Mouse (Mus musculus) megakaryocyte-erythroid progenitor cell, adult 5-6 weeks (primary cell): ENCODE measurements around the gene Bola1. TPM values are rescaled to one million over a fixed set of nuclear protein-coding genes. Genes with fewer than 3 reads are reported as not detected.
"Not testable (repeated sequence)": the region's sequence is repeated elsewhere in the genome, so short reads cannot be mapped to it uniquely, and the experiment has no call there.

Experiments
- ATAC-seq: replicated peaks from 2 replicates; pipeline ENCODE4 v1.8.0; 2016; ENCODE audit warnings: mild to moderate bottlenecking, inconsistent platforms; ENCODE audit not compliant: severe bottlenecking, poor library complexity, low FRiP score, low TSS enrichment
- total RNA-seq, 2 experiments: library from RNA; stranded (forward) in 1 of 2; stranded (reverse) in 1 of 2; fragments of 200-1000, 215-1000 nt in 1 of 2; fragments of >200 nt in 1 of 2; fragmentation: Nextera tagmentation in 1 of 2; gene quantifications; 2 replicates each; pipeline ENCODE4 v1.2.3; 2014 to 2017

The Bola1 gene
- total RNA-seq, 2 experiments from 2014 or later, result 39.3 to 55.4 TPM

DNA sequence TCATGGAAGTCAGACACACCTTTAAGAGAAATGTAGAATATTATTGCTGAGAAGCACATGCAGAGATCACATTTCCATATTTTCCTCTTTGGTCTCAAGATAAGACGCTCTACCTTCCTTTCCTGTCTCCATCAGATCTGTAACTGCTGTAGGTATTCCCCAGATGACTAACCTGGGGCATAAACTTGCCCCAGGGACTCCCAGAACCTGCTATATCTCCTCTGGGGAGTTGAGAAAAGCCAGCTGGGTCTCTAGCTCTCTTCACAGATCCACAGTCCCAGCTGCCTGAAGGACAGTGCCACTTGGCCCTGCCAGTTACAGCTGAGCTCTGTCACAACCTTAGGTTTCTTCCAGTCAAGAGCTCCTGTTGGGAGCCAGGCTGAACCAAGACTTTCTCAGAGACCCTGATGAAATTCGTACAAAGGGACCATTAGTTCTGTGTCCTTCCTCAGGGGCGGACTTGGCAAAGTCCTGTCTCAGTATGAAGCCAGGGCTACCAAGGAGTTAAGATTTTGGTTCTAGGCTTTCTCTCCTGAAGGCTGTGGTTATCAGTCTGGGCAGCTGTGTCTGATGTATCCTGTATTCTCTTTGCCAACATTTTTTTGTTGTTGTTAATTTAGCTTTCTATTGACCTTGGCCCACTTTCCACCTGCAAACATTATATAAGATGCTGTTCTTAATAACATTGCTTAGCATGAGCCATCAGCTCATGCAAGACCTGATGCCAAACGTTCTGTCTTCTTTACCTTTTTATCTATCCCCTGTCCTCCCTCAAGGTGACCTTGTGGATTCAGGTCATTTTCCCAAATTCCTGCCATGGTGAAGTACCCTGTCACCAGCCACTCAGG lies 11.6 kb upstream of the Bola1 start:
- ATAC-seq, result peak; percentile 50

- ATAC-seq, result no peak
These were observed 10.9 kb upstream of the Bola1 start for GRCm38 (mm10) chr3:96230404-96230803.

DNA sequence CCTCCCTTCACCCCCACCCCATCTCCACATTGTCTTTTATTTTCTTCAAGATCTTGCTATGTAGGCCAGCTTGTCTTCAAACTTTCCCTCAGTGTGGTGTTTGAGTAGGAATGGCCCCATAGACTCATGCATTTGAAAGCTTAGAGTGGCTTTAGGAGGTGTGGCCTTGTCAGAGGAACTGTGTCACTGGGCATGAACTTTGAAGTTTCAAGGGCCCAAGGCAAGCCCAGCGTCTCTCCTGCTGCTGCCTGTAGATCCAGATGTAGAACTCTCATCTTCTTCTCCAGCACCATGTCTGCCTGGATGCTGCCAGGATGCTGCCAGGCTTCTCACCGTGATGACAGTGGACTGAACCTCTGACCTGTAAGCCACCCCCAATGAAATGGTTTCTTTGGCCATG lies 9.3 kb upstream of the Bola1 start:
- ATAC-seq, result no peak

DNA sequence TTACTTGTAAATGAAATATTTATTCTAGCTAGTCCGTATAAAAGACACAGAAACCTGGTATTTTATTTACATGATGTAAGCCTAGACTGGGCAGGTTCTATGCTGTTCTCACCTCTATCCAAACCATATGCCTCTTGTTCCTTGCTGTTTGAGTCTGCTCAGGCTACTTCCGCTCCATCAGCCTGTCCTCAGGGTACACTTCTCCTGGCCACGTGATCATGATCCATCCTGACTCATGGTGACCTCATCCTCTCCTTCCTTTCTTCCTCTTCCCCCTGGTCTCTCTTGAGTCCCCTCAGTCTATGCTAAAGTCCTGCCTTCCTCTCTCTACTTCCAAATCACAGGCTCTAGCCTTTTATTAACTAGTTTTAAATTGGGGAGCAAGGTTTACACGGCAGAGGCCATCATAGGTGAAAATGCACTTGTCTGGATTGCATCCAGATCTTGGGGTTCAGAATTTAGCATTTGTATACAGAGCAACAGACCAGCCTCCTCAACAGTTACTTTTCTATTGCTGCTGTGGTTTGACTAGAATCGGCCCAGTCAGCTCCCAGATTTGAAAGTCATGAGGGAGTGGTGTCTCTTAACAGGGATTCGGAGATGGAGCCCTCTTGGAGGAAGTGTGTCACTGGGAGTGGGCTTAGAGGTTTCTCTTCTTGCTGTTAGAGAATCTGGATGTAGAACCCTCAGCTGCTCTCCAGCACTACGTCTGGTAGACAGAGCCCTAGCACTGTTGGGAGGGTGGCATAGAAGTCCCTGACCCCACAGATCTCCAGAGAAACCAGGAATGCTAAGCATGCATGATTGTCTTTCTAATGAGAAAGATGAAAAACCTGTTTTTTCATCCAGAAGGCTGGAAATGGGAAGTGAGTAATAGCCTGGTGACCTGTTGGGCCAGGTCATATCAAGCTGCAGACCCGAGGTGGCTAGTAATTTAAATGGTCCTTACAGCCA lies 7.5 kb upstream of the Bola1 start:
- no peak for ATAC-seq

- no peak for ATAC-seq
These were observed 5.9 kb upstream of the Bola1 start for GRCm38 (mm10) chr3:96225421-96225820.

DNA sequence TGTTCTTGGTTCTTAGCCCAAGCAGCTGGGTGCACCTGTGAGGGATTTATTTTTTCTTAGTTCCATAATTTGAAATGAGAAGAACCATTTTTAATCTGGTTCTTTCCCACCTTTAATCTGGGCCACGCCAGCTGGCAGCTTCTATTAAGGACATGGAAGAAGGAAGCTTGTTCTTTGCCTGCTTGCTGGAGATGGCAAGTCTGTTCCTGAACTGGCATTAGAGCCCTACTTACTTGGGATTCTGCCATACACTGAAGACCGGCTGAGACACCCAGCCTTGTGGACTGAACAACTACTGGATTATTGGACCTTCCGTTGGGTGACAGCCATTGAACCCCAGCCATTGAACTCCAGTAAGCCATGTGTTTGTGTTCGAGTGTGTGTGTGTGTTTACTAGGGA lies 3.3 kb upstream of the Bola1 start:
- no peak for ATAC-seq

DNA sequence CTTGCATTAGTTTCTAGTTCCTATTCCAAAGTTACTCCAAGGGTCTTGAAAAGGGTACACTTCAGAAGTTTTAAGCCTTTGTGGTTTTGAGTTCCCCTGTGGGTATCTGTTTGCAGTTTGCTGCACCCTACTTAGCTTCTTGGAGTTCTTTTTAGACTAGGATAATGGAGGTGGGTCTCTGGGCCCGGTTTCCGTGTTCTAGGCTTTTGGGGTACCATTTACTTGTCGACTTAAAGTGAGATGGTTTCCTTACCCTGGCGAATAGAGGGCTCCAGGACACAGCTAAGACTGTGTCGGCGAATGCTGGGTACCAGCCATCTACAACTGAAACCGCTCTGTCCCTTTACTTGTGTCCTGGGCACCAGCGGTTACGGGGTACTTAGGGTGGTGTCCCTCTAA lies 2.1 kb upstream of the Bola1 start:
- ATAC-seq, result no peak

GRCm38 (mm10) chr3:96220765-96221639 lies 1.5 kb upstream of the Bola1 start, which contains the start of the genes Hist2h2ac and Hist2h2be:
Gene Hist2h2ac (minus strand): TSS chr3:96220880.
Gene Hist2h2be (plus strand): TSS chr3:96221119.
- peak; percentile 86 for ATAC-seq

DNA sequence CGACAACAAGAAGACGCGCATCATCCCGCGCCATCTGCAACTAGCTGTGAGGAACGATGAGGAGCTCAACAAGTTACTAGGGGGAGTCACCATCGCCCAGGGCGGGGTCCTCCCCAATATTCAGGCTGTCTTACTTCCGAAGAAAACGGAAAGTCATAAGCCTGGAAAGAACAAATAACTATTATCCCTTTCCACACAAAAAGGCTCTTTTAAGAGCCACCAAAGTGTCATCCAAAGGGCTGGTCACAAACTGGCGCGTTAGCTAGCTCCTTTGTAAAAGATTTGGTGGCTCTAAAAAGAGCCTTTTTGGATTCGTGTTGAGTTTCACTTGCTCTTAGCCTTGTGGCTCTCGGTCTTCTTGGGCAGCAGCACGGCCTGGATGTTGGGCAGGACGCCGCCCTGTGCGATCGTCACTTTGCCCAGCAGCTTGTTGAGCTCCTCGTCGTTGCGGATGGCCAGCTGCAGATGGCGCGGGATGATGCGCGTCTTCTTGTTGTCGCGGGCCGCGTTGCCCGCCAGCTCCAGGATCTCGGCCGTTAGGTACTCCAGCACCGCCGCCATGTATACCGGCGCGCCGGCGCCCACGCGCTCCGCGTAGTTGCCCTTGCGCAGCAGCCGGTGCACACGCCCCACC lies 739 bp upstream of the Bola1 start:
- ATAC-seq, result peak; percentile 31; the same call in 1 of the 2 replicates

GRCm38 (mm10) chr3:96219191-96219641 lies 293 bp downstream of the Bola1 start:
- ATAC-seq, result 0 out of 2 replicates have a peak, but pooled peaks have one; percentile 27

DNA sequence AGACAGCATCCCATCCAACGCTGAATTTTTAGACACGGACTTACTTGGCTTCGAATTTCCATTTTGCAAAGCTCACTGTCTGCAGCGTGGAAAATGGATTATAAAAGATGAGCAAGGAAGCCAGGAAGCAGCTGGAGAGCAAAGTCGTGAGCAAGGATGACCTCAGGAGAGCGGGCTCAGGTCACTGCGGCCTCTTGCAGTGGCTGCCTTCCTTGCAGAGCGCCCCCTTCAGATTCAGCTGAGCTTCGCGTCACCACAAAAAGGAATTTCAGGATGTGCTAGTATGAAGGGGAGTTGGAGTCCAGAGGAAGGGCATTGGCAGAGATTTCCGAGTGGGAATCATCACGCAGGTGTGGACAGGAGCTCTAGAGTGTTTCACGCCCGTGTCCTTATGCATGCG lies 10.3 kb downstream of the Bola1 start:
- ATAC-seq, result no peak

DNA sequence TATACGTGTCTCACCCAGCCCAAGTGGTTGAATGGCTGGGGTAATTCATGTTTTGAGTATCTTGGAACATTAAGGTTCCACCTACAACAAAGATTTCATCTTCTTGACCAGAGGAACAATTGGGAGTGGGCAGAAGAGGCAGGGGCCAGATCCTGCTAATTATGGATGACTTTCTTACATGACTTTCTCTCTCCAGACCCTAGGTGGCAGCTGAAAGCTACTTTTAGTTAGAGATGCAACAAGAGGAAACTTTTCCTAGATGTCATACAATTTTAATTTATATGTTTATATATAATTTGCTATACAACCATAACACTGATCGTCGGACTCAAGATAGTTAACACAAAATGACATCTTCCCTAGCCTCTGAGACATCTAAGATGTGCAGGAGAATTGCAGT lies 11.7 kb downstream of the Bola1 start:
- ATAC-seq, result no peak

- no peak for ATAC-seq
These were observed 19.8 kb downstream of the Bola1 start for GRCm38 (mm10) chr3:96199731-96200130.

DNA sequence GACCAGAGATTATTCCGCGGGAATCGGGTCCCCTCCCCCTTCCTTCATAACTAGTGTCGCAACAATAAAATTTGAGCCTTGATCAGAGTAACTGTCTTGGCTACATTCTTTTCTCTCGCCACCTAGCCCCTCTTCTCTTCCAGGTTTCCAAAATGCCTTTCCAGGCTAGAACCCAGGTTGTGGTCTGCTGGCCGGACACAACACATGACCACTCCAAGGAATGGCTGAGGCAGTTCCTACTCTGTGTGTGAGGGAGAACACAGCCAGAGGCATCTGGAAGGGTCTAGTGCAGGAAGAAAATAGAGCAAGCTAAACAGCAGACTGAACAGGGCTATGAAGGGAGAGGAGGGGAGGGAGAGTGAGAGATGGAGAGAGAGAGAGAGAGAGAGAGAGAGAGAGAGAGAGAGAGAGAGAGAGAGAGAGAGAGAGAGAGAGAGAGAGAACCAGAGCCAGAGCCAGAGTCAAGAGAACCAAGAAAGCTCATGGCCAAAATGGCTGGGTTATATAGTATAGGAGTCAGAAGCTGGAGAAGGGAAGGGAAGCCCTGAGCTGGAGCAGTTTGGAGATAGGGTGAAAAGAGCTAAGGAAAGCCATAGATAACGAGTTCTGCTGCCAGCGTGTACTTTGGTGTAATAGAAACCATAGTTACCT lies 20.8 kb downstream of the Bola1 start:
- ATAC-seq, result not testable (repeated sequence)

DNA sequence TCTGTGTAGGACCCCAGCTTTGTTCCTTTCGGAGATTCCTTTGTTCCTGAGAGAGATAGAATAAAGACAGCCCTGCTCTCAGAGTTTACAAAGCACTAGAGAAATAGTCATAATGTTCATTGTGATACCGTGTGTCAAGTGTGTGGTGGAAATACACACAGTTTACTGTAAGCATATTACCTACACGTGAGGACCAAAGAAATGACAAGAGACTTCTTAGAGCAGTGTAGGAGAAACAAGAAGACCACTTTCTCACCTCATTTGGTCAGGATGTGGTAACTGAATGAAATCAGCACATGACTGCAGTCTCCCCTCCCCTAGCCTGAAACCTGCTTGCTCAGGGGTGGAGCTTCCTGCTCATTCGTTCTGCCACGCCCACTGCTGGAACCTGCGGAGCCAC lies 21.3 kb downstream of the Bola1 start:
- peak; percentile 25; the same call in 1 of the 2 replicates for ATAC-seq

DNA sequence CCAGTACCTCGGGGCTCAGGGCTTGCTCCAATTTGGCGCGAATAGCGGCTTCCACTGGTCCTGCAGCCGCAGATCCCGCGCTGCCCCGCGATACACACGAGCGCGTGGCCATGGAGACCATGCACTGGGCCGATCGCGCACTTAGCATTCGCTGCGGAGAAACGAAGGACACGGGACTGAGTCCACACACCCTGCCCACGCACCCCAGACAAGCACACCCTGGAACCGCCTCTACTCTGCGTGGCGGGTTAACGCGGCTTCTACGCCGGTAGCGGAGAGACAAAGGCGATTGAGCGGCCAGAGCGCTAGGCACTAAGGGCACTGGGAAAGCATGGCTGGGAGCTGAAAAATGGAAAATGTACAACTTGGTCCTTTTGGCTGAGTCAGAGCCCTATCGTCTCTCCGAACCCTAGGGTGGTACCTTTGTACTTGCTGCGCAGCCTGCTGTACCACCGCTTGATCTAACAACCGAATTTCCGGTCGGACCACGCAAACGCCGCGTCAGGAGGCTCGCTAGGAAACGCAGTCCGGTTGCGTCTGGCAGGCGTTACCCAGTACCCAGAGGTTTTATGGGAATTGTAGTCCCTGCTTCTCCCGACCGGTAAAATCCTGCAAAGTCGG lies 22.3 kb downstream of the Bola1 start:
- peak; percentile 86 for ATAC-seq

DNA sequence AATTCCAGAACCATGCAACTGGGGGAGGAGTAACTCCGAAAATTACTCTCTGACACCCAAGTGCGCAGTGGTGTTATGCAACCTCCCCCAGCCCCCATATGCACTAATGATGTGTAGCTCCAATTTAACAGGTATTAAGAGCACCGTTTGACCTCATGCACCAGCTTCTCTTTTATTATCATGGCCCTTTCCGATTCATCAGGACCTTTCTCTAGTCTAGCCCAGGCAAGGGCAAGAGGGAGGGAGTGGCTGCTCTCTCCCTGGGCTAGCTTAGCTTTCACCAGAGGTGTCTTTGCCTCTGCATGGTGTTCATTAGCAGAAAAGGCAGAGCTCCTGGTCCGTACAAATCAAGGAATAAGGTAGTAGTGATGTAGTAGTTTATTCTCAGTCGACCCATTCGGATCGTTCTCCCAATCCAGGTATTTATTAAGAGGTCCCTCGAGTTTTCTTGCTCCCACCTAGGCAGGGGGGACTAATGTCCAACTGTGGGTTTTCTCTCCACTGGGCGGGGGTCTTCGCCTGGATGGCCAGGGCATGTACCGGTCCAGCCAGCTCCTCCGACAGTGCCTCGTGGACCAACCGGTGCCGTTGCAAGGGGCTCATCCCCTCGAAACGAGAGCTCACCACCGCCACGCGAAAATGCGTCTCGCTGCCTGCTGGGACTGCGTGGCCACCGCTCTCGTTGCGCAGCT lies 22.9 kb downstream of the Bola1 start:
- no peak for ATAC-seq
